Mouse (Mus musculus) MEL (cell line): Measurements from ENCODE around the gene Rpl6. TPM values are rescaled to one million over a fixed set of nuclear protein-coding genes. Genes with fewer than 3 reads are reported as not detected.

Experiments
- DNase-seq: peaks from one replicate; pipeline ENCODE4 v3.0.0; 2011; ENCODE audit warnings: low read depth, low spot score
- H3K27ac ChIP-seq: 2 replicates; pipeline ENCODE4 v1.5.1; 2012; ENCODE audit warnings: low read depth, mild to moderate bottlenecking, control low read depth, low read length, moderate library complexity; ENCODE audit not compliant: control insufficient read depth
- H3K27me3 ChIP-seq, 2 experiments: fragments of 150-350 bp in 1 of 2; sonication (generic) in 1 of 2; 2 replicates each; pipeline ENCODE4 v1.6.1; 2012; ENCODE audit warnings: low read length in 2 of 2, mild to moderate bottlenecking in 2 of 2, improper control_type of control experiment in 1 of 2, moderate library complexity in 1 of 2; ENCODE audit not compliant: insufficient read depth in 2 of 2, control insufficient read depth in 1 of 2
- H3K36me3 ChIP-seq, 2 experiments: 2 replicates each; pipeline ENCODE4 v1.6.1; 2012 to 2014; ENCODE audit warnings: low read length in 2 of 2, improper control_type of control experiment in 1 of 2, inconsistent platforms in 1 of 2, mild to moderate bottlenecking in 1 of 2; ENCODE audit not compliant: insufficient read depth in 2 of 2, control insufficient read depth in 1 of 2
- H3K4me1 ChIP-seq, 2 experiments: fragments of 150-350 bp in 1 of 2; sonication (generic) in 1 of 2; 2 replicates each; pipeline ENCODE4 v1.6.1; 2012; ENCODE audit warnings: low read length in 2 of 2, improper control_type of control experiment in 1 of 2, mild to moderate bottlenecking in 1 of 2; ENCODE audit not compliant: insufficient read depth in 2 of 2, control insufficient read depth in 1 of 2
- H3K4me3 ChIP-seq, 2 experiments: fragments of 150-350 bp in 1 of 2; sonication (generic) in 1 of 2; 2 replicates each; pipeline ENCODE4 v1.5.1; 2012; ENCODE audit warnings: low read depth in 2 of 2, low read length in 2 of 2, mild to moderate bottlenecking in 2 of 2, moderate library complexity in 2 of 2, control low read depth in 1 of 2, improper control_type of control experiment in 1 of 2; ENCODE audit not compliant: control insufficient read depth in 1 of 2, insufficient read depth in 1 of 2
- H3K79me2 ChIP-seq: 2 replicates; pipeline ENCODE4 v1.6.1; 2012; ENCODE audit warnings: mild to moderate bottlenecking, low read length, moderate library complexity; ENCODE audit not compliant: control insufficient read depth, poor library complexity, insufficient read depth
- H3K9ac ChIP-seq: 2 replicates; pipeline ENCODE4 v1.6.1; 2012; ENCODE audit warnings: low read depth, mild to moderate bottlenecking, control low read depth, low read length, moderate library complexity; ENCODE audit not compliant: control insufficient read depth, poor library complexity, severe bottlenecking
- H3K9me3 ChIP-seq: fragments of 150-350 bp; sonication (generic); replicated peaks from 2 replicates; pipeline ENCODE4 v1.6.1; 2012; ENCODE audit warnings: mild to moderate bottlenecking, low read length, improper control_type of control experiment, moderate library complexity; ENCODE audit not compliant: insufficient read depth
- BHLHE40 ChIP-seq: IDR thresholded peaks from 2 replicates; pipeline ENCODE4 v1.6.1; 2012; ENCODE audit warnings: low read depth, mild to moderate bottlenecking, inconsistent platforms, low read length, improper control_type of control experiment, borderline replicate concordance
- CTCF ChIP-seq, 3 experiments: IDR thresholded peaks in 2 of 3; conservative IDR thresholded peaks in 1 of 3; 2 replicates each; pipeline ENCODE4 v1.5.1; 2011 to 2012; ENCODE audit warnings: low read length in 3 of 3, low read depth in 2 of 3, mild to moderate bottlenecking in 2 of 3, improper control_type of control experiment in 1 of 3, inconsistent platforms in 1 of 3, mixed read lengths in 1 of 3, moderate library complexity in 1 of 3; ENCODE audit not compliant: control insufficient read depth in 1 of 3, insufficient read depth in 1 of 3, poor library complexity in 1 of 3, severe bottlenecking in 1 of 3
- ELF1 ChIP-seq: IDR thresholded peaks from 2 replicates; pipeline ENCODE4 v1.6.1; 2014; ENCODE audit warnings: low read depth, mild to moderate bottlenecking, inconsistent platforms, low read length, improper control_type of control experiment, moderate library complexity
- EP300 ChIP-seq, 2 experiments: IDR thresholded peaks; 2 replicates each; pipeline ENCODE4 v1.6.1; 2011; ENCODE audit warnings: improper control_type of control experiment in 2 of 2, low read length in 2 of 2, low read depth in 1 of 2, mild to moderate bottlenecking in 1 of 2
- GABPA ChIP-seq: IDR thresholded peaks from 2 replicates; pipeline ENCODE4 v1.6.1; 2012; ENCODE audit warnings: low read depth, mild to moderate bottlenecking, inconsistent platforms, low read length, improper control_type of control experiment, moderate library complexity
- GATA1 ChIP-seq: IDR thresholded peaks from 2 replicates; pipeline ENCODE4 v1.6.1; 2011; ENCODE audit warnings: low read depth, low read length, improper control_type of control experiment
- HCFC1 ChIP-seq: IDR thresholded peaks from 2 replicates; pipeline ENCODE4 v1.6.1; 2012; ENCODE audit warnings: low read depth, mild to moderate bottlenecking, inconsistent platforms, low read length, improper control_type of control experiment, moderate library complexity
- JUND ChIP-seq: IDR thresholded peaks from 2 replicates; pipeline ENCODE4 v1.6.1; 2011; ENCODE audit warnings: low read depth, mild to moderate bottlenecking, improper control_type of control experiment, low read length
- KAT2A ChIP-seq: conservative IDR thresholded peaks from 2 replicates; pipeline ENCODE4 v1.6.1; 2012; ENCODE audit warnings: low read depth, low read length, improper control_type of control experiment, inconsistent platforms
- MAFK ChIP-seq: IDR thresholded peaks from 2 replicates; pipeline ENCODE4 v1.6.1; 2011; ENCODE audit warnings: low read depth, mild to moderate bottlenecking, low read length, improper control_type of control experiment, borderline replicate concordance
- MAX ChIP-seq: IDR thresholded peaks from 2 replicates; pipeline ENCODE4 v1.6.1; 2011; ENCODE audit warnings: low read length, improper control_type of control experiment
- MAZ ChIP-seq: IDR thresholded peaks from 2 replicates; pipeline ENCODE4 v1.6.1; 2012; ENCODE audit warnings: low read depth, mild to moderate bottlenecking, inconsistent platforms, low read length, improper control_type of control experiment
- MEF2A ChIP-seq: IDR thresholded peaks from 2 replicates; pipeline ENCODE4 v1.6.1; 2014; ENCODE audit warnings: low read depth, mild to moderate bottlenecking, inconsistent platforms, low read length, improper control_type of control experiment; ENCODE audit not compliant: poor library complexity, insufficient replicate concordance, severe bottlenecking; ENCODE audit errors: extremely low read depth
- MYB ChIP-seq: IDR thresholded peaks from 2 replicates; pipeline ENCODE4 v1.6.1; 2011; ENCODE audit warnings: mild to moderate bottlenecking, low read depth, low read length, improper control_type of control experiment
- NELFE ChIP-seq: IDR thresholded peaks from 2 replicates; pipeline ENCODE4 v1.6.1; 2011; ENCODE audit warnings: low read depth, low read length, improper control_type of control experiment
- NRF1 ChIP-seq: IDR thresholded peaks from 2 replicates; pipeline ENCODE4 v1.6.1; 2014; ENCODE audit warnings: low read depth, mild to moderate bottlenecking, inconsistent platforms, low read length, improper control_type of control experiment, moderate library complexity; ENCODE audit not compliant: poor library complexity, insufficient read depth, severe bottlenecking
- POLR2A ChIP-seq, 2 experiments: IDR thresholded peaks; 2 replicates each; pipeline ENCODE4 v1.6.1; 2011 to 2012; ENCODE audit warnings: low read length in 2 of 2, mild to moderate bottlenecking in 2 of 2, control low read depth in 1 of 2, improper control_type of control experiment in 1 of 2, low read depth in 1 of 2, moderate library complexity in 1 of 2; ENCODE audit not compliant: control insufficient read depth in 1 of 2, insufficient read depth in 1 of 2, poor library complexity in 1 of 2
- POLR2AphosphoS5 ChIP-seq: IDR thresholded peaks from 2 replicates; pipeline ENCODE4 v1.6.1; 2012; ENCODE audit warnings: low read depth, borderline replicate concordance, mild to moderate bottlenecking, inconsistent platforms, low read length, moderate library complexity, mixed read lengths
- RAD21 ChIP-seq: IDR thresholded peaks from 2 replicates; pipeline ENCODE4 v1.6.1; 2011; ENCODE audit warnings: mild to moderate bottlenecking, low read depth, low read length, improper control_type of control experiment
- RCOR1 ChIP-seq: IDR thresholded peaks from 2 replicates; pipeline ENCODE4 v1.6.1; 2012; ENCODE audit warnings: low read depth, mild to moderate bottlenecking, inconsistent platforms, low read length, improper control_type of control experiment
- SIN3A ChIP-seq: IDR thresholded peaks from 2 replicates; pipeline ENCODE4 v1.6.1; 2012; ENCODE audit warnings: low read length, improper control_type of control experiment, inconsistent platforms
- SMC3 ChIP-seq: IDR thresholded peaks from 2 replicates; pipeline ENCODE4 v1.6.1; 2011; ENCODE audit warnings: low read depth, low read length, improper control_type of control experiment
- TAL1 ChIP-seq: IDR thresholded peaks from 2 replicates; pipeline ENCODE4 v1.6.1; 2012; ENCODE audit warnings: mild to moderate bottlenecking, inconsistent platforms, low read length, moderate library complexity, mixed read lengths
- TBP ChIP-seq: IDR thresholded peaks from 2 replicates; pipeline ENCODE4 v1.8.0; 2011; ENCODE audit warnings: low read depth, low read length, improper control_type of control experiment
- TCF12 ChIP-seq: IDR thresholded peaks from 2 replicates; pipeline ENCODE4 v1.6.1; 2014; ENCODE audit warnings: low read depth, mild to moderate bottlenecking, inconsistent platforms, low read length, improper control_type of control experiment, moderate library complexity
- UBTF ChIP-seq: IDR thresholded peaks from 2 replicates; pipeline ENCODE4 v1.6.1; 2012; ENCODE audit warnings: low read depth, mild to moderate bottlenecking, inconsistent platforms, low read length, improper control_type of control experiment, moderate library complexity, borderline replicate concordance; ENCODE audit not compliant: insufficient read depth
- USF2 ChIP-seq, 2 experiments: IDR thresholded peaks; 2 replicates each; pipeline ENCODE4 v1.6.1; 2011 to 2012; ENCODE audit warnings: improper control_type of control experiment in 2 of 2, low read length in 2 of 2, borderline replicate concordance in 1 of 2, inconsistent platforms in 1 of 2, low read depth in 1 of 2, mild to moderate bottlenecking in 1 of 2; ENCODE audit not compliant: insufficient read depth in 1 of 2
- ZNF384 ChIP-seq: IDR thresholded peaks from 2 replicates; pipeline ENCODE4 v1.6.1; 2012; ENCODE audit warnings: low read depth, mild to moderate bottlenecking, inconsistent platforms, low read length, improper control_type of control experiment
- polyA plus RNA-seq, 2 experiments: library from polyadenylated mRNA; stranded (reverse) in 1 of 2; unstranded in 1 of 2; fragments of >175 nt in 1 of 2; fragments of >200 nt in 1 of 2; gene quantifications; 2 replicates each; pipeline versions ENCODE4 v1.2.1 to v1.2.4; 2012; ENCODE audit warnings: low replicate concordance in 2 of 2, low read depth in 1 of 2; ENCODE audit not compliant: insufficient read length in 2 of 2, insufficient read depth in 1 of 2, missing spikeins in 1 of 2
- total RNA-seq: library from RNA; depleted of rRNA; stranded (reverse); fragments of 300-350 nt; gene quantifications from 2 replicates; pipeline ENCODE4 v1.2.3, GENCODE M21; 2012

Rpl6 gene
- total and polyA plus RNA-seq, 3 experiments: 850 to 2,901 (median 2,779) TPM

DNA sequence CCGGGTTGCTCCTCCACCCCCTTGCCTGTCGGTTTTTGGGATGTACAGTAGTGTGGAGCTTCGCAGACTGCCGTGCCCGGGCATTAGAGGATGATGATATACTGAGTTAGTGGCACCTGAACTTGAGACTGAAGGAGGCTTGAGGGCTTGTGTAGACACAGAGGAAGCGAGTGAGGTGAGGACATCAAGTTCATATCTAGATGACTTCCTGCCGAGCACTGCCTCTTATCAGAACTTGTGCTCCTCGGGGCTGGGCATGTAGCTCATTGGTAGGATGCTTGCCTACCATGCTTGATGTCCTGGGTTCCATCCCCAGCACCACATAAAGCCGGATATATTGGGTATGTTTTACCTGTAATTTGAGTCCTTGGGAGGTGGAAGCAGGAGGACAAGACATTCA is 26.5 kb downstream of the Rpl6 start (continued):
- TF ChIP-seq TCF12: 0 out of 2 replicates have a peak, but pooled peaks have one; percentile 29

DNA sequence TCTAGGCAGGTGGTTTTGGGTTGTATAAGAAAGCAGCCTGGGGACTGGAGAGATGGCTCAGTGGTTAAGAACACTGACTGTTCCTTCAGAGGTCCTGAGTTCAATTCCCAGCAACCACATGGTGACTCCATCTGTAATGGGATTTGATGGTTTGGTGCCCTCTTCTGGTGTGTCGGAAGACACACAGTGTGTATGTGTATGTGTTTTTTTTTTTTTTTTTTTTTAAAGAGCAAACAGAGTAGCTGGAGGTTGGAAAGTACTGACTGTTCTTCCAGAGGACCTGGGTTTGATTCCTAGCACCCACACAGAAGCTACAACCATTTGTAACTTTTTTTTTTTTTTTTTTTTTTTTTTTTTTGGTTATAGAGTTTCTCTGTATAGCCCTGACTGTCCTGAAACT is 28.5 kb downstream of the Rpl6 start:
- TF ChIP-seq NELFE (no peak), ZNF384 (peak; percentile 74), CTCF (IDR thresholded peaks at IDR 0.05 in 2 of 3, conservative IDR thresholded peaks at IDR 0.05 in 1 of 3; ENCODE audit: control insufficient read depth in 1 of 3, insufficient read depth in 1 of 3, low read depth in 2 of 3, low read length in 3 of 3, poor library complexity in 1 of 3, severe bottlenecking in 1 of 3) (peak in 2 of 3 experiments; percentile 17 to 19; a peak in 2 of 6 replicates)
- Histone ChIP-seq H3K4me1 (peaks cover 25 to 44% of the 10 kb centered on the region in 2 experiments), H3K79me2 (peaks cover 42% of the 10 kb centered on the region), H3K9me3 (no peaks in the 10 kb centered on the region), H3K36me3 (peaks cover 0 to 45% of the 10 kb centered on the region in 2 experiments; a peak in 2 of 4 replicates), H3K4me3 (no peak overlapping the region), H3K27me3 (no peaks in the 10 kb centered on the region), H3K9ac (no peak overlapping the region), H3K27ac (no peak overlapping the region)
- DNase-seq: no peak

DNA sequence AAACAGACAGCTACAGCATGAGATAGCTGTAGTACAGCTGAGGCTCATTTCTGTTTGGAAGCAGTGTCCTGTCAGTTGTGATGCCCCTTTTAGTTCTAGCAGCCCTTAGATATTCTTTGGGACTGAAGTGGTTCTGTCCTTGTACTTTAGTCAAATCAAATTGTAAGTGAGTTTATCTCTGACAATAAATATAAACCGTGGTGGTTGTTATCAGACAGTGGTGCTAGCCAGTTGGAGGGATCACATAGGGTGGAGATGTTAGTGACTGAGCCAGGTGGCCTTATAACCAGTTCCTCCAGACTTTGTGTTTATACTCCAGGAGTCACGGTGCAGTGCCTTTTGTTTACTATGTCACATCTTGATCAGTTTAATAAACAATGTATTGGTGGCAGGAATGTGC is 29.4 kb downstream of the Rpl6 start:
- peak; percentile 54 for DNase-seq
- Histone ChIP-seq H3K27ac (peak overlapping the region; percentile 64), H3K4me1 (peaks cover 25 to 42% of the 10 kb centered on the region in 2 experiments), H3K9ac (no peak overlapping the region), H3K27me3 (no peaks in the 10 kb centered on the region), H3K79me2 (peaks cover 37% of the 10 kb centered on the region), H3K4me3 (no peak overlapping the region), H3K9me3 (no peaks in the 10 kb centered on the region), H3K36me3 (peaks cover 0 to 48% of the 10 kb centered on the region in 2 experiments; a peak in 2 of 4 replicates)
- TF ChIP-seq JUND: no peak
- TF ChIP-seq CTCF (IDR thresholded peaks at IDR 0.05 in 2 of 3, conservative IDR thresholded peaks at IDR 0.05 in 1 of 3; ENCODE audit: control insufficient read depth in 1 of 3, insufficient read depth in 1 of 3, low read depth in 2 of 3, low read length in 3 of 3, poor library complexity in 1 of 3, severe bottlenecking in 1 of 3): no peak
- no peak for TF ChIP-seq ELF1
- peak; percentile 49 for TF ChIP-seq TAL1
- no peak for TF ChIP-seq GABPA
- TF ChIP-seq SIN3A: peak; percentile 64
- no peak for TF ChIP-seq MAZ
- TF ChIP-seq SMC3: no peak
- no peak for TF ChIP-seq MAX
- no peak for TF ChIP-seq POLR2AphosphoS5
- no peak for TF ChIP-seq NELFE
- TF ChIP-seq RCOR1: peak; percentile 70
- no peak for TF ChIP-seq MAFK
- TF ChIP-seq TCF12: peak; percentile 89
- no peak for TF ChIP-seq ZNF384
- no peak; the same call in 1 of the 2 replicates for TF ChIP-seq MYB
- no peak for TF ChIP-seq TBP
- no peak for TF ChIP-seq POLR2A (IDR thresholded peaks at IDR 0.05; ENCODE audit: control insufficient read depth in 1 of 2, insufficient read depth in 1 of 2, low read depth in 1 of 2, low read length in 2 of 2, poor library complexity in 1 of 2)
- peak; percentile 78 for TF ChIP-seq GATA1
- no peak for TF ChIP-seq MEF2A
- no peak for TF ChIP-seq HCFC1
- no peak for TF ChIP-seq BHLHE40
- no peak for TF ChIP-seq USF2 (IDR thresholded peaks at IDR 0.05; ENCODE audit: borderline replicate concordance in 1 of 2, insufficient read depth in 1 of 2, low read depth in 1 of 2, low read length in 2 of 2)
- TF ChIP-seq RAD21: no peak
- TF ChIP-seq EP300 (IDR thresholded peaks at IDR 0.05; ENCODE audit: low read depth in 1 of 2, low read length in 2 of 2): peak; percentile 64 to 88; a peak in 3 of 4 replicates
- TF ChIP-seq UBTF: no peak
- TF ChIP-seq NRF1: no peak
- no peak for TF ChIP-seq KAT2A
